Mouse (Mus musculus) mouse embryonic stem cell (cell line): ENCODE measurements around the gene Hnrnpul2.
"Not testable (repeated sequence)": the region's sequence is repeated elsewhere in the genome, so short reads cannot be mapped to it uniquely, and the experiment has no call there.

ENCODE experiments used
- in situ Hi-C, 2 experiments: fragments of 300-500 bp; cut with MboI; formaldehyde crosslinking; loops; 1 replicate in 1 of 2; 3 replicates in 1 of 2; pipeline ENCODE4 v1.14.3; 2019 to 2020; ENCODE audit warnings: low sequenced_read_pairs in 2 of 2, low pct_unique_long_range_greater_than_20kb in 1 of 2, mixed read lengths in 1 of 2; ENCODE audit not compliant: unreplicated experiment in 1 of 2

The Hnrnpul2 gene

DNA sequence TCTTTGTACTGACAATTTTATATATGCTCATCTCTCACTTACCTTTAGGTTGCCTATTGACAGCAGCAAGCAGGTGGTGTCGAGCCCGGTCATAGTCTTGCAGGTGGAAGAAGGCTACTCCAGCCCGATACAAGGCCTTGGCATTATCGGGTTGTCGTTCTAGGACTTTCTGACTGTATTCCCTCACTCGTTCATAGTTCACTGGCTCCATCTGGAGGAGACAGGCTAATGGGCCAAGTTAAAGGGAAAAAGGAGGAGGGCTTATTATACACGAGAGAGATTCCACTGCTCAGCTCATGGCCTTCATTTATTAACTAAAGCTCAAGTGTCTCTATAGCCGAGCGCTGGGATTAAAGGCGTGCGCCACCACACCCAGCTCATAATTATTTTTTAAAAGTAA, 4.0 kb upstream of the Hnrnpul2 start:
- in situ Hi-C loops = no loop called here

DNA sequence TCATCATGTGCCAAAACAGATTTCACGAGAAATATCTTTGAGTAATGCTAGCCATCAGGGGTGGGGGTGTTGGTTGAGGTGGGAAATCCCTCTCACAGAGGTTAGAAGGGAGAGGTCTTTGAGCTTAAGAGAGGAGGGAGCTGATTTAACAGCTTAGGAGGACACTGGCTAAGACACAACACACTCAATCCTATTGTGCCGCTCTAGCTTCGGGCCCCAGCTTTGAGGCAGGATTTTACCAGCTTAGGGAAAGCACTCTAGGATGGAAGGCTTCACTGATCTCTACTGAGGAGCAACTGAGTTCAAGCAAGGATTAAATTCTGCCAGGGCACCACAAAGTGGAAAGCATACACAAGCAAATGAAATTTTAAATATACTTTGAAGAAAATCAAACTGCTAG, 2.8 kb upstream of the Hnrnpul2 start:
- in situ Hi-C loops = no loop called here

DNA sequence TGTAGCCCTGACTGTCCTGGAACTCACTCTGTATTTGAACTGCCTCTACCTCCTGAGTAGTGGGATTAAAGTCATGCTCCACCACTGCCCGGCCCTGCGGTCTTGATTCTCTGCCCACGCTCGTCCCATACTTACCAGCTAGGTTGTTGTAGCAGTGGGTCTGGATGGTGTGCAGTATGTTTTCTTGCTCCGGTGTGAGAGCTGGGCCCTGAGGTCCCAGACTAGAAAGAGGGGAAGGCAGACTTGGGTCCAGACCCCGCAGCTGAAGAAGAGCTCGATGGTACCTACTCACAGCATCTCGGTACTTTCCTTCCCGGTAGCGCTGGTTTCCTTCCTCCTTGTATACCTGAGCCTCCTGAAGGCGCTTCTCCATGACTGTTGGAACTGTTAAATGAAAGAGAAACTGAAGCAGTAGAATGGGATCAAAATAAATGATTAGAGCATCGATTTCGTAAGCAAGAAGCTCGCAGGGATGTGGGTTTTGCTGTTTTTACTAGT, 1.5 kb upstream of the Hnrnpul2 start:
- in situ Hi-C loops = no loop called here

DNA sequence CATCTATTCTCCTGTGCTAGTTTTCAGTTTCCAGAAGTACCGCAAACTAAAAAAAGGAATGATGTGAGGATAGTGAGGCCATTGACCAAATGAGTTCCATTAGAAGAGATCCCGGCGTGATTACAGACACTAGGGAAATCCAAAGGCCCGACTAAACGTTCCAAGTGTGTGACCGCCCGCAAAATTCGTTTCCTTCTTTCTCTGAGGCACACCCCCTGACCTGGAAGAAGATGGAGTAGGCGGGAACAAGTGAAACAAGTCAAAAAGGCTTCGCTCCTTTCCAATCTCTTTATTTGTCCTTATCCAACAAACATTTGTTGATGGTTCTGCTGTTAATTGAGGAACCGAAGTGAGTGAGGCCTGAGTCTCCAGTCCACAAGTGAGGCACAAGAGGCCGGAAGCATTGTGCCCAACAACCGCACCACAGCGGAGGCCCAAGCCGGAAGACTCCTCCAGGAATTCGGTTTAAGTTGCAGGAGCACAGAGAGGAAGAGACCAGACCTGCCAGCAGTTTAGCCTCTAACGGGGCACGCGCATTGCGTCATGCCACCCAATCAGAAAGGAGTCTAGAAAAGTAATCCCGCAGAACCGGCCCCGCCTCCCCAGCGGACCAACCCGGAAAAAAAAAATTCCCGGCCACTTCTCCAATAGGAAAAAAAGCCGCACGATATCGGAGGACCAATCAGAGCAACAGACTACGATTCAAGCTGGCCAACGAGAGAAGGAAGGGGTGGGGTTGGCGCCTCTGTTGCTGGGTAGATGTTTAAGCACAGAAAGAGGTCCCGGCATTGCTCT, 812 bp upstream of the Hnrnpul2 start, which contains the start of gene Ttc9c:
Ttc9c (minus strand) TSS at position 533 of the 795 bp plus-strand sequence.
- in situ Hi-C loops = no loop called here

DNA sequence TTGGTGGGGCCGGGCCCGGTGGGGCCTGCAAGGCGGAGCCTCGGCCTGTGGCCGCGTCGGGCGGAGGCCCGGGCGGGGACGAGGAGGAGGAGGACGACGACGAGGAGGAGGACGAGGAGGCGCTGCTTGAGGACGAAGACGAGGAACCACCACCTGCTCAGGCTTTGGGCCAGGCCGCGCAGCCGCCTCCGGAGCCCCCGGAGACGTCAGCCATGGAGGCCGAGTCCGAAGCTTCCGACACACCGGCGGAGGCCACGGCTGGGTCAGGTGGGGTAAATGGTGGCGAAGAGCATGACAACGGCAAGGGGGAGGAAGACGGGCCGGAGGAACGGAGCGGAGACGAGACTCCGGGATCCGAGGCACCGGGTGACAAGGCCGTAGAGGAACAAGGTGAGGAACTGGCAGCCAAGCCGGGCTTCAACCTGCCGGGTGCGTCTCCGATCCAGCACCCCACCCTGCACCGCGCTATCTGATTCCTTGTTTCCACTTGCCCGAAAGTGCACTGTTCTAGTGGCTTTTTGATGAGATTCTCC, 680 bp downstream of the Hnrnpul2 start:
- in situ Hi-C loops = no loop called here

DNA sequence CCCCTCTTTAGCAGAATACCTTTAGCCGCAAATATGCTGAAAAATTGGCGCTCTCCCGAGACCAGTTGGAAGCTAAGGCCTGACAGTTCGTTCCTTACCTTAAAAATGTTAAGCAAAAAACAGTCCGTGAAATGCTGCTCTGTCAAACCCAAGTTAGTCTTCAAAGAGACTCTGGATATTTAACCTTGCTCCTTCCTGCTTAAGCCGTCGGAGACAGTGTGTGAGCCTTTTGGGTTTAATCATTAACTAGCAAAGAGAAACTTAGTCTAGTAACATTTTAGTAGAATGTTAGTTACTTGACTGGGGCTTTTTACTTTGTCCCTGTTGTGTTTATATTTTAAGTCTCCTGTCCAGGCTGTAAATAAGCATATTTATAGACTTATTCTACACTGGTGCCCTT, 1.3 kb downstream of the Hnrnpul2 start:
- in situ Hi-C loops = no loop called here

DNA sequence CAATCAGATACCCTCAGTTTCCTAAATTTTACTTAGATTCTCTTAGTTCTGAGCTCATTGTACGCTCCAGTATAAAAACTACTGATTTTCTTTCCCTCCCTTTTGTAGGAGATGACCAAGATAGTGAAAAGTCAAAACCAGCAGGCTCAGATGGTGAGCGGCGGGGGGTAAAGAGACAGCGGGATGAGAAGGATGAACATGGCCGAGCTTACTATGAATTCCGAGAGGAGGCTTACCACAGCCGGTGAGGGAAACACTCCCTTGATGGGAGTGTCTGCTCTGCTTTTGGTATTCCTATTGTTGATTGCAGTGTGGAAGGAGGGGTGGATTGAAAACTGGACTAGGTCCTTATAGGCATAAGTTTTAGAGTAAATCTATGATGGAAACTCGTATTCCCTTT, 2.9 kb downstream of the Hnrnpul2 start:
- in situ Hi-C loops = no loop called here

DNA sequence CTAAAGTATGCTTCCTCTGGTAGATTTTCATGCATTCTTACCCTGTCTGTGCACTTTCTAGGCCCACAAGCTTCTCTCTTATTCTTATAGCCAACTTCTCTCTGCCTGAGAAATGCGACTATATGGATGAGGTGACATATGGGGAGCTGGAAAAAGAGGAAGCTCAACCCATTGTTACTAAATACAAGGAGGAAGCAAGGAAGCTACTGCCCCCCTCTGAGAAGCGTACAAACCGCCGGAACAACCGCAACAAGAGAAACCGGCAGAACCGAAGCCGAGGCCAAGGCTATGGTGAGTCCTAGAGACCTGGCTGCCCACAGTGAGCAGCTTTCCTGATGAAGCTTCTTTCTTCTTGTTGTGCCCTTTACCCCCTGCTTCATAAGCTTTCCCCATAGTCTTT, 9.8 kb downstream of the Hnrnpul2 start, which contains the start of gene AC129217.1:
AC129217.1 (plus strand) TSS at position 114 of the 400 bp plus-strand sequence.
- in situ Hi-C loops = no loop called here

DNA sequence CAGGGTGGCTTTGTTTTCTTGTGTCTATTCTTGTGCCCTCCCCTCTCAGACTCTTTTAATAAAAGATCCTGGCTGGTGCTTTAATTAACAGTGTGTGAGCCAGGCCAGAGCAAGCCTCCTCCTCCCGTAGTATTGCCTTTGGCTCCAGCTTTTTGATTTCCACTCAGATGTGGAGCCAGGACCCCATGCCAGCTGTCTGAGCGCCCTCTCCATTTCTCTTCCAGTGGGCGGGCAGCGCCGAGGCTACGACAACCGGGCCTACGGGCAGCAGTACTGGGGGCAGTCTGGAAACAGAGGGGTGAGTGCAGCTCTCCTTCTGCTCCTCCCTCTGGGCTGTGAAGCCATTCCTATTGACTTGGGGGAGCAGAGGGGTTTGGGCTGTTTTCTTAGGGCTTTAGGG, 10.9 kb downstream of the Hnrnpul2 start:
- in situ Hi-C loops = no loop called here

DNA sequence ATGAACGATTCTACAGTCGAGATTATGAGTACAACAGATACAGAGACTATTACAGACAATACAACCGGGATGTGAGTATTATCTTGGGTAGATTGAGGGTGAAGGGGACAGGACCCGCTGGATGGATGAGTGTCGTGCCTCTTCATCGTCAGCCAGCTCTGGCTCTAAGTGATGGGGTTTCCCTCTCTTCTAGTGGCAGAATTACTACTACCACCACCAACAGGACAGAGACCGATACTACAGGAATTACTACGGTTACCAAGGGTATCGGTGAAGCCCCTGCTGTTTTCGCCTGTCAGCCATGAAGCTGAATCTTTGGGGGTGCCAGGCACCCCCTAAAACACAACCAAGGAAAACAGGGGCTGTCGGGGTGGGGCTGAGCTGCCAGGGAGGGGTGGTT, 11.5 kb downstream of the Hnrnpul2 start:
- in situ Hi-C loops = no loop called here

DNA sequence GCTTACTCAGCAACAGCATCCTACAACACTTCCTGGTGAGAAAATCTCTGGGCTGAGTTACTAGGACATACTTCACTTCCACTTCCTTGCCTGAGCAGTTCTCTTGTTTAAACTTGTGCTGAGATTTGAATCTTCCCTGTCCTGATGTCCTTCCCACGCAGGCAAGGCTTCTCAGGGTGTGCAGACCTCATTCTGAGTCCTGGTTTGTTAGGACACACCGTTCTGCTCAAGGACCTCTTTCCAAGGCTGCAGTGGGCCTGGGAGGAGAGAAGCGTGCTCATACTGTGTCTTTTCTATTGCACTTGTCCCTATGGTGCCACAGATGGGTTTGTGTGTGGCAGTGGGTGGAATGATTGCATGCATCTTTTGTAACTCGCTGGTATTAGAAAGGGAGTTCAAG, 13.2 kb downstream of the Hnrnpul2 start:
- in situ Hi-C loops = no loop called here

DNA sequence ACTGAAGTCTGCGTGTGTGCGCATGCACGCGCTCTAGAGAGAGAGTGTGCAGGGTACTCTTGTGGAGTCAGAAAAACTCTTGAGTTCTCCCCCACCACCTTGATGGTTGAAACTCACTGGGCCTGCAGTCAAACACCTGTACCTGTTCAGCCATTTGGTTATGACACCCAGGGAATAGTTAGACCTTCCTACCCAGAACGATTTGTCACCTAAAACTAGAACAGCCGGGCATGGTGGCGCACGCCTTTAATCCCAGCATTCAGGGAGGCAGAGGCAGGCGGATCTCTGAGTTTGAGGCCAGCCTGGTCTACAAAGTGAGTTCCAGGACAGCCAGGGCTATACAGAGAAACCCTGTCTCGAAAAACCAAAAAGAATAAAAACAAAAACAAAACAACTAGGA, 16.5 kb downstream of the Hnrnpul2 start:
- in situ Hi-C loops = not testable (repeated sequence)

DNA sequence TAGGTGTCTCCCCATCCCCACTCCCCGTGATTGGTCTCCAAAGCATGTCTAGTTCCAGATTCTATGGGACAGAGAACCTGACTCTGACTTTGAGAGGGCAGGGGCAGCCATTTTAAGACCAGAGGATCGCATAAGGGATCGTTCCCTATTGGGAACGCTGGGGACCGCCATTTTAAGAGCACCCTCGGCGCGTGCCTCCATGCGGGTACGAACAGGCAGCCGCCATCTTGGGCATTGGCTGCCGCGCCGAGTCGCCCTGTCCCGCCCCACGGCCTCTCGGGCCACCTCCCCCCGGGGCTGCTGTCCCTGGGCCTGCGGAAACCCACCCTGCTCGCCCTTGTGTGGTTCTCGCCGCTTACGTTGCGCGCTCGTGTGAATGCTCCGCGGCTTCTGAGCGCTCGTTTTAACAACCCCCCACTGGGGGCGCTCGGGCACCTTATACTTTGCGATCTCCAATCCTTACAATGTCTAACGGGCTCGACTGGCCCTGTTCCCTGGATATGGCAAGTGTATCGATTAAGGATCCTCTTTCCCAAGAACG, 17.5 kb downstream of the Hnrnpul2 start, which contains the start of gene Bscl2:
Bscl2 (plus strand) TSS at position 217 of the 541 bp plus-strand sequence.
- in situ Hi-C loops = no loop called here

DNA sequence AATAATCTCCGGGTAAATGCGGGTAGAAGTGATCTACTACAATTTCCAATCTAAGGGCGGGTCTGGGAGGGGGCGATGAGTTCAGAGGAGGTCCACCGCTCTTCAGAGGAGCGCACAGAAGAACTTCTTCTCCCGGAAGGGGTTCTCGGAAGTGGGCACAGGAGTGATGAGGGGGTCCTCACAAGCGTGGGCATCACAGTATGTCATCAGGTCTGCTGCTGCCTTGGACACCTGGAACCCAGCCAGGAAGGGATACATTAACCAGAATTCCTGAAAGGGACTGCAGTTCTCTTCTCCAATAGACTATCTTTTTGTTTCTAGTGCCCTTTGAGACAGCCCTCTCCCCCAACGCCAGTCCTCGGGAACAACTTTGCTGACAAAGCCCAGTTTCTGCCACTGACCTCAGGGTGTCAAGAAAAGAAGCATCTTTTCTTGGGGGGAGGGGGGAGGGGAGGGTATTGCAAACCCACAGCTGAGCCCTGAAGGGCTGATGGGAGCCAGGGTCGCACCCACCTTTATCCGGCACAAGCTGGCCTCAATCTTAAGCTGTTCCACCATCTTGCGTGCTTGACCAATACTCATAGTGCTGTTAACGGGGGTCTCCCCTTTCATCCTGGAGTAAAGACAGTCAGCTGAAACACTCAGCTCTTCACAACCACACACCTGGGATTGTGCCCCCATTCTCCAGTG, 18.4 kb downstream of the Hnrnpul2 start:
- in situ Hi-C loops = no loop called here

DNA sequence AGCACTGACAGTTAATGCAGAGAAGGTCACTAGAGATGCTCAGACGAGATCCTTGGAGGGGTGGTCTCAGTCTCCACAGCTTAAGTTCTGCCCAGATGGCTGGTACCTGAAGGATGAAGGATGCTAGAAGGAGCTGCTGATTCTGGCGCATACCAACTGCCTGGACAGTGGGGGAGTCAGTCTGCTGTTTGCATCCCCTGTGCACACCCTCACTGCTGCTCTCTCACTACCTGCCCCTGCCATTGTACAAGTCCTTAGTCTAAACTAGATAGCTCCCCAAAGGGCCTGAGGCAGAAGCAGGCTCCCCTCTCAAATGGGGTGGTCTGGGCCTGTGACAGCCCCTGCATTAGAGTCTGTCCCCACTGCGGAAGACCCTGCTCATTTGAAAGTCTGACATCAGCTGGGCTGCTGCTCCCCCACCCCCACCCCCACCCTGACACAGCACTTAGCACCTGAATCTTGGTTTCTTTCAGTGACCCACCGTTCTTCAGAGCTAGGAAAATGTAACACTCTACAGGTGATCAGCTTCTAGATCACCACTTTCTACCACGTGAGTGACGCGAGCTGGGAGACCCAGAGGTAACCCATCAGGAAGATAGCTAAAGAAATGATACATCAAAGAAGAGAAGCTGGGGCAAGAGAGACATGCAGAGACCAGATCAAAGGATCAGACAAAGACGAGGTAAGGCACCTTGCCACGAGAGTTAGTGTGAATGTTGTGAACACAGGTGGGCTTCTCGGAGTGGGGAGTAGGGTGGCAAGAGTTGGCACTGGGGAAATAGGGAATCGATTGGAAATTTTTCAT, 19.5 kb downstream of the Hnrnpul2 start, which contains the start of gene Gng3:
Gng3 (minus strand) TSS at position 92 of the 805 bp plus-strand sequence.
- in situ Hi-C loops = no loop called here

DNA sequence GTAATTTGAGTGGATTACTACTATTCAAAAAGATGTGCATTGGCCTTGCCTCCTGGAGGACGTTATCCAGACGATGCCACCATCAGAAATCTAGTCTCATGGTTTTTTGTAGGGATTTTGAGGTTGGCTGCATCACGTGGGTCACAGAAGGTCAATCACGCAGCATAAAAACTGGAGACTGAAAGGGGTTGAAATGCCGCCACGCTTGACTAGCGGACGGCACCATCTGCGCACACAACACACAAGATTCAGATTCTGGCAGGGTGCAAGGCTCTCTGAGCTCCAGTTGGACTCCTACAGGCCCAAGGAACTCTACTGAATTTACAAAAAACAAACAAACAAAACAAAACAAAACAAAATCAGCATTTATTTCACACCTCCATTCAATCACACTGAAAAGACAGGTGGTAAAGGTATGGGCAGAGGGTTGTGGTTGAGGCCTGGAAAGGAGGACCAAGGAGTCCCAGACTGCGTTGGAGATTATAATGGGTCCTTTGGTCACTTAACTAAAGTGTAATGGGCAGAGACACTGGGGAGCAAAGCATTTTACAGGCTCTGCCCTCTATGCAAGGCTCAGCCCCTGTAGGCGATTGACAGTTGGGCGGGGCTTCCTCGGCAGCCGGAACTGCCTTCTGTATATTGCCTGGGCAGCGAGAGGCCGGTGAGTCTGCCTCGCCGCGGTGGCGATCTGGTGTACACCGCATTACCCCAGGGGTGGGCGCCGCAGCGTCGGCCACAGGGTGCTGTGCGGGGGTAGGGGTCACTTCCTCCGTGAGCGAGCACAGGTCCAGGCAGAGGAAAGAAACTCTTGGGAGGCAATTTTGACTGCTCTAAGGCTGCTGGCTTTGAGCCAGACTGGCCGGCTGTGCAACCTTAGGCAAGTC, 20.3 kb downstream of the Hnrnpul2 start:
- in situ Hi-C loops = no loop called here

DNA sequence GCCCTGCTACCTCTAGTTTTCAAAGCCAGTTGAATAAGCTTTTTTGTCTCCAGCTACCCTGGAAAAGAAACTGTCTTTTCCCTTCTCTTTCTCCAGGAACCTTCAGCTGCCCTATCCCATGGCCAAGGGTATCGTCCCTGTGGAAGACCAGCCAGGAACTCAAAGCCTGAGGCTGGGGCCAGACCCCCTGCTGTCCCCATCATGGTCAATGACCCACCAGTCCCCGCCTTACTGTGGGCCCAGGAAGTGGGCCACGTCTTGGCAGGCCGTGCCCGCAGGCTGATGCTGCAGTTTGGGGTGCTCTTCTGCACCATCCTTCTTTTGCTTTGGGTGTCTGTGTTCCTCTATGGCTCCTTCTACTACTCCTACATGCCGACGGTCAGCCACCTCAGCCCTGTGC, 21.2 kb downstream of the Hnrnpul2 start:
- in situ Hi-C loops = no loop called here
